Mouse (Mus musculus): ENCODE data around the gene Nrg3. TPM values are rescaled to one million over a fixed set of nuclear protein-coding genes. Genes with fewer than 3 reads are reported as not detected.

The Nrg3 gene
- polyA plus RNA-seq, 1 experiment from 2014 or later: not detected

DNA sequence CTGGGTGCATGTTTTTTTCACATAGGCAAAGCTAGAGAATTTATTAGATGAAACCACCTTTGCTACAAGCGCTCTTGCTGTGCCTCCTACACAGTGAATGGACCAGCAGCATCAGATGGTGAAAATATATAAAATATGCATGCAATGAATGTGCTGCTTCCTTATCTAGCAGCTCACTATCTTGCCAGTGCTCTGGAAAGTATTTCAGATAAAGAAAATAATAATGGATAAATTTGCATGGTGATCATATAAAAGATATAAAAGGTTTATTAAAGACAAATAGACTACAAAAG is 480.4 kb downstream of the Nrg3 start:
- H3K4me3 ChIP-seq (ENCODE audit: low read depth, low read length): no peak overlapping the region
- ATAC-seq (ENCODE audit: insufficient number of reproducible peaks, low FRiP score, low TSS enrichment, low read depth) (no peak), DNase-seq (ENCODE audit: low spot score) (no peak)
- no peaks in the 10 kb centered on the region for H3K9me3 ChIP-seq (ENCODE audit: control insufficient read depth, low read length)
- no peak overlapping the region for H3K4me2 ChIP-seq (ENCODE audit: low read depth, severe bottlenecking)
- WGBS: 86% methylated on average over 1 of the region's 1 CpGs
- no peak overlapping the region for H3K9ac ChIP-seq (ENCODE audit: low read length)
- H3K27ac ChIP-seq (replicated peaks; ENCODE audit: low read depth, low read length): no peak overlapping the region
- H3K27me3 ChIP-seq (ENCODE audit: control insufficient read depth, insufficient read depth, low read length): no peaks in the 10 kb centered on the region
- H3K36me3 ChIP-seq (ENCODE audit: control insufficient read depth, insufficient read depth, low read length): no peaks in the 10 kb centered on the region
- H3K4me1 ChIP-seq (ENCODE audit: control insufficient read depth, insufficient read depth, low read length): no peaks in the 10 kb centered on the region

DNA sequence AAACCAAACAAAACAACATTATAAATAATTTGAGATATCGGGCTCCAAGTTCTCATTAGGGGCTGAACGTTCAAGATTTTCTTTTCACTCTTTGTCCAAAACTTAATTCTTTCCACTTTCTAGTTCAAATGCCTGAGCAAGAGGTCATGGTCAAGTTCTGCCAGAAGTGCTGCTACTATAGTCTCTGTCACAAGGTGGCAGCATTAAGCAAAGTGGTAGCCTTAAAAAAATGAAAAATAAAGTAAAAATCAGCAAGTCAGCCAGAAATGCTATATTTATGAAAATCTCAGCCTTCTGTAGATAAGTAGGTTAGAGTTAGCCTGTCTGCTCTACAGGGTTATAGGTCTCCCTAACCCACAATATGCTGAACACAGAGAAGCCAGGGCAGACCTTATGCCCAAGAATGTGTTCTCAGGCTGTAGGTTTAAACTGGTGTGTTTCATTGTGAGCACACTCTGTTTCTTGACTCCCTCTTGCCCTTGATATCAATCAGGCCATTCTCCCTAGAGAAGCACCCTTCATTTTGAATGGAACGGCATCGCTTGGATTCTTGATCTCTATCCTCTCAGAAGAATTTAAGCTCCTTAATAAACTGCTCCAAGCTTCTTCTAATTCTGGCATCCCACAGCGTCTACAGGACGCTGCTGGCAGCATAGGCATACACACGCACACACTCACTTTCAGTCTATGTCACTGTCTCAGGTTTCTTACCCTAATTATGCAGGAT is 480.9 kb downstream of the Nrg3 start:
- DNase-seq (ENCODE audit: low spot score) (peak; percentile 22), ATAC-seq (ENCODE audit: insufficient number of reproducible peaks, low FRiP score, low TSS enrichment, low read depth) (no peak)
- H3K36me3 ChIP-seq (ENCODE audit: control insufficient read depth, insufficient read depth, low read length): no peaks in the 10 kb centered on the region
- no peak overlapping the region for H3K4me3 ChIP-seq (ENCODE audit: low read depth, low read length)
- H3K27me3 ChIP-seq (ENCODE audit: control insufficient read depth, insufficient read depth, low read length): no peaks in the 10 kb centered on the region
- 80% methylated on average over 7 of the region's 7 CpGs for WGBS
- H3K9me3 ChIP-seq (ENCODE audit: control insufficient read depth, low read length): no peaks in the 10 kb centered on the region
- no peak overlapping the region for H3K4me2 ChIP-seq (ENCODE audit: low read depth, severe bottlenecking)
- H3K27ac ChIP-seq (replicated peaks; ENCODE audit: low read depth, low read length): no peak overlapping the region
- no peak overlapping the region for H3K9ac ChIP-seq (ENCODE audit: low read length)
- no peaks in the 10 kb centered on the region for H3K4me1 ChIP-seq (ENCODE audit: control insufficient read depth, insufficient read depth, low read length)

DNA sequence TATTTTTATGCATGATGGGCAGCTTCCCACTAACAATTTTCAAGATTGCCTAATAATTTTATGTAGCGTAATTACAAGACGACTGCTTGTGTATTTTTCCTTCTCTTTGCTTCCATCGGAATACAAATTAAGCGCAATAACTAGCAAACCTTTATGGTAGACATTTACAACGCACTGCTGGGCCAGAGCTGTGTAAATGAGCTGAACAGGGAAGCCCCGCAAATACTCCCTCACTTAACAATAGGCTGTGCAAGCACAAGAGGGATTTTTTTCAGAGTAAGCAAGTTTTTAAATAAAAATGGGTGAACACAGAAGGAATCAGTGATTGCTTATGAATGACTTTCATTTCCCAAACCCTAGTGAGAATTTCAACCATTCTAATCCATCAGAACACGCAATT is 513.5 kb downstream of the Nrg3 start:
- Histone ChIP-seq H3K4me3 (ENCODE audit: low read depth, low read length) (no peak overlapping the region), H3K27me3 (ENCODE audit: control insufficient read depth, insufficient read depth, low read length) (no peaks in the 10 kb centered on the region), H3K4me1 (ENCODE audit: control insufficient read depth, insufficient read depth, low read length) (no peaks in the 10 kb centered on the region), H3K9ac (ENCODE audit: low read length) (no peak overlapping the region), H3K36me3 (ENCODE audit: control insufficient read depth, insufficient read depth, low read length) (no peaks in the 10 kb centered on the region), H3K4me2 (ENCODE audit: low read depth, severe bottlenecking) (no peak overlapping the region), H3K27ac (replicated peaks; ENCODE audit: low read depth, low read length) (no peak overlapping the region), H3K9me3 (ENCODE audit: control insufficient read depth, low read length) (no peaks in the 10 kb centered on the region)
- no peak for ATAC-seq (ENCODE audit: insufficient number of reproducible peaks, low FRiP score, low TSS enrichment, low read depth)
- 91% methylated on average over 7 of the region's 7 CpGs for WGBS
- DNase-seq (ENCODE audit: low spot score): no peak

- H3K4me1 ChIP-seq (ENCODE audit: control insufficient read depth, insufficient read depth, low read length): no peaks in the 10 kb centered on the region
- H3K27ac ChIP-seq (replicated peaks; ENCODE audit: low read depth, low read length): no peak overlapping the region
- no peak overlapping the region for H3K4me3 ChIP-seq (ENCODE audit: low read depth, low read length)
- no peak overlapping the region for H3K9ac ChIP-seq (ENCODE audit: low read length)
- no peaks in the 10 kb centered on the region for H3K36me3 ChIP-seq (ENCODE audit: control insufficient read depth, insufficient read depth, low read length)
- H3K27me3 ChIP-seq (ENCODE audit: control insufficient read depth, insufficient read depth, low read length): no peaks in the 10 kb centered on the region
- ATAC-seq (ENCODE audit: insufficient number of reproducible peaks, low FRiP score, low TSS enrichment, low read depth): no peak
- no peak for DNase-seq (ENCODE audit: low spot score)
- 85% methylated on average over 1 of the region's 1 CpGs for whole genome bisulfite sequencing
- H3K9me3 ChIP-seq (ENCODE audit: control insufficient read depth, low read length): no peaks in the 10 kb centered on the region
- no peak overlapping the region for H3K4me2 ChIP-seq (ENCODE audit: low read depth, severe bottlenecking)
Measured at GRCm38 (mm10) chr14:38937481-38937880, 535.4 kb downstream of the Nrg3 start.

GRCm38 (mm10) chr14:38936483-38937054 is 536.3 kb downstream of the Nrg3 start:
- no peaks in the 10 kb centered on the region for H3K36me3 ChIP-seq (ENCODE audit: control insufficient read depth, insufficient read depth, low read length)
- H3K9me3 ChIP-seq (ENCODE audit: control insufficient read depth, low read length): no peaks in the 10 kb centered on the region
- ATAC-seq (ENCODE audit: insufficient number of reproducible peaks, low FRiP score, low TSS enrichment, low read depth) (no peak), DNase-seq (ENCODE audit: low spot score) (no peak)
- H3K4me3 ChIP-seq (ENCODE audit: low read depth, low read length): no peak overlapping the region
- H3K27ac ChIP-seq (replicated peaks; ENCODE audit: low read depth, low read length): no peak overlapping the region
- 60% methylated on average over 2 of the region's 2 CpGs for WGBS
- H3K27me3 ChIP-seq (ENCODE audit: control insufficient read depth, insufficient read depth, low read length): no peaks in the 10 kb centered on the region
- H3K4me1 ChIP-seq (ENCODE audit: control insufficient read depth, insufficient read depth, low read length): no peaks in the 10 kb centered on the region
- no peak overlapping the region for H3K9ac ChIP-seq (ENCODE audit: low read length)
- H3K4me2 ChIP-seq (ENCODE audit: low read depth, severe bottlenecking): no peak overlapping the region

- H3K4me1 ChIP-seq (ENCODE audit: control insufficient read depth, insufficient read depth, low read length): no peaks in the 10 kb centered on the region
- no peak overlapping the region for H3K4me2 ChIP-seq (ENCODE audit: low read depth, severe bottlenecking)
- ATAC-seq (ENCODE audit: insufficient number of reproducible peaks, low FRiP score, low TSS enrichment, low read depth) (no peak), DNase-seq (ENCODE audit: low spot score) (no peak)
- no peaks in the 10 kb centered on the region for H3K9me3 ChIP-seq (ENCODE audit: control insufficient read depth, low read length)
- no peaks in the 10 kb centered on the region for H3K36me3 ChIP-seq (ENCODE audit: control insufficient read depth, insufficient read depth, low read length)
- 93% methylated on average over 1 of the region's 1 CpGs for WGBS
- H3K9ac ChIP-seq (ENCODE audit: low read length): no peak overlapping the region
- H3K4me3 ChIP-seq (ENCODE audit: low read depth, low read length): no peak overlapping the region
- H3K27me3 ChIP-seq (ENCODE audit: control insufficient read depth, insufficient read depth, low read length): no peaks in the 10 kb centered on the region
- no peak overlapping the region for H3K27ac ChIP-seq (replicated peaks; ENCODE audit: low read depth, low read length)
Measured at GRCm38 (mm10) chr14:38923652-38924051, 549.2 kb downstream of the Nrg3 start.

- H3K27ac ChIP-seq (replicated peaks; ENCODE audit: low read depth, low read length): no peak overlapping the region
- ATAC-seq (ENCODE audit: insufficient number of reproducible peaks, low FRiP score, low TSS enrichment, low read depth): no peak
Measured at GRCm38 (mm10) chr14:38920800-38921199, 552.1 kb downstream of the Nrg3 start.

GRCm38 (mm10) chr14:38870591-38870990 is 602.3 kb downstream of the Nrg3 start:
- no peak for ATAC-seq (ENCODE audit: insufficient number of reproducible peaks, low FRiP score, low TSS enrichment, low read depth)
- DNase-seq (ENCODE audit: low spot score): no peak
- Histone ChIP-seq H3K36me3 (ENCODE audit: control insufficient read depth, insufficient read depth, low read length) (no peaks in the 10 kb centered on the region), H3K4me1 (ENCODE audit: control insufficient read depth, insufficient read depth, low read length) (no peaks in the 10 kb centered on the region), H3K4me3 (ENCODE audit: low read depth, low read length) (no peak overlapping the region), H3K27me3 (ENCODE audit: control insufficient read depth, insufficient read depth, low read length) (no peaks in the 10 kb centered on the region), H3K4me2 (ENCODE audit: low read depth, severe bottlenecking) (no peak overlapping the region), H3K9me3 (ENCODE audit: control insufficient read depth, low read length) (no peaks in the 10 kb centered on the region), H3K27ac (replicated peaks; ENCODE audit: low read depth, low read length) (no peak overlapping the region), H3K9ac (ENCODE audit: low read length) (no peak overlapping the region)
- WGBS: 58% methylated on average over 2 of the region's 2 CpGs

More at GRCm38 (mm10) chr14:38920800-38921199, 552.1 kb downstream of the Nrg3 start:
- Histone ChIP-seq H3K4me1 (ENCODE audit: control insufficient read depth, insufficient read depth, low read length) (no peaks in the 10 kb centered on the region), H3K4me3 (ENCODE audit: low read depth, low read length) (no peak overlapping the region), H3K9me3 (ENCODE audit: control insufficient read depth, low read length) (no peaks in the 10 kb centered on the region), H3K9ac (ENCODE audit: low read length) (no peak overlapping the region), H3K36me3 (ENCODE audit: control insufficient read depth, insufficient read depth, low read length) (no peaks in the 10 kb centered on the region), H3K4me2 (ENCODE audit: low read depth, severe bottlenecking) (no peak overlapping the region), H3K27me3 (ENCODE audit: control insufficient read depth, insufficient read depth, low read length) (no peaks in the 10 kb centered on the region)
- no peak for DNase-seq (ENCODE audit: low spot score)
- WGBS: 81% methylated on average over 2 of the region's 2 CpGs

GRCm38 (mm10) chr14:38847566-38847965 is 625.3 kb downstream of the Nrg3 start:
- no peak overlapping the region for H3K4me2 ChIP-seq (ENCODE audit: low read depth, severe bottlenecking)
- H3K27ac ChIP-seq (replicated peaks; ENCODE audit: low read depth, low read length): no peak overlapping the region
- no peaks in the 10 kb centered on the region for H3K9me3 ChIP-seq (ENCODE audit: control insufficient read depth, low read length)
- DNase-seq (ENCODE audit: low spot score) (no peak), ATAC-seq (ENCODE audit: insufficient number of reproducible peaks, low FRiP score, low TSS enrichment, low read depth) (no peak)
- no peaks in the 10 kb centered on the region for H3K4me1 ChIP-seq (ENCODE audit: control insufficient read depth, insufficient read depth, low read length)
- H3K27me3 ChIP-seq (ENCODE audit: control insufficient read depth, insufficient read depth, low read length): no peaks in the 10 kb centered on the region
- no peak overlapping the region for H3K9ac ChIP-seq (ENCODE audit: low read length)
- H3K4me3 ChIP-seq (ENCODE audit: low read depth, low read length): no peak overlapping the region
- WGBS: 93% methylated on average over 1 of the region's 1 CpGs
- H3K36me3 ChIP-seq (ENCODE audit: control insufficient read depth, insufficient read depth, low read length): no peaks in the 10 kb centered on the region
